Mouse (Mus musculus) heart, postnatal 14 days (tissue): ENCODE measurements around the gene Homez. TPM values are rescaled to one million over a fixed set of nuclear protein-coding genes. Genes with fewer than 3 reads are reported as not detected.

ENCODE experiments used
- DNase-seq, 2 experiments: peaks; one replicate each; pipeline ENCODE4 v3.0.0; 2021 to 2022
- intact Hi-C: fragments of 180-260 bp; cut with DNase I; formaldehyde crosslinking; loops from one replicate; pipeline ENCODE4 v1.15.1; 2025
- total RNA-seq, 2 experiments: library from RNA; stranded (reverse); gene quantifications; 2 replicates each; pipeline ENCODE4 v1.2.3; 2021

The Homez gene
- total RNA-seq, 2 experiments from 2014 or later, result 6.7 to 8.6 TPM

GRCm38 (mm10) chr14:54875844-54876538, 5.2 kb upstream of the Homez start:
- intact Hi-C loops, result no loop called here
- DNase-seq, result no peak

DNA sequence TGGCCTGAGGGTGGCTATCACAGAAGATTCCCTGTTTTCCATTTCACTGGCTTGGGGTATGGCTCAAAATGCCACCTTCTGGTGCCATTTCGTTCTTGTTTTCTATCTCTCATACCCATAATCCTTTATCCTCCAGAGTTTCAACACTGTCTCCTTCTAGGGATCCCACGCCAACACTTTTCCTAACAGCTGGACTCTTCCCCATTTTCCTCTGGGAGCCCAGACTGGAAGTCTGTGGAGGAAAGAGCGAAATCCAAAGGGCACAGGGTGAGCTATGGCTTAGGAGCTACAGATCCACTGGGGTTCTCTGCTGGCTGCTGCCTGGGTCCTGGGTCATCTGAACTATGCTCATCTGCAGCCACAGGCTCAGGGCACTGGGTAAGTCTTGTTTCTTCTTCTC, 3.4 kb upstream of the Homez start:
- intact Hi-C loops, result no loop called here
- DNase-seq, result no peak

GRCm38 (mm10) chr14:54868026-54868425, 2.7 kb downstream of the Homez start:
- no peak for DNase-seq
- intact Hi-C loops, result loop anchor here (10.0 kb wide), 1 partner anchor 227 kb away; the partner anchor contains the start of genes Thtpa and Zfhx2

GRCm38 (mm10) chr14:54866936-54867335, 3.8 kb downstream of the Homez start:
- intact Hi-C loops, result loop anchor here (10.0 kb wide), 1 partner anchor 228 kb away; the partner anchor contains the start of genes Thtpa and Zfhx2
- DNase-seq, result no peak

GRCm38 (mm10) chr14:54866268-54866667, 4.5 kb downstream of the Homez start:
- intact Hi-C loops, result loop anchor here (10.0 kb wide), 1 partner anchor 229 kb away; the partner anchor contains the start of genes Thtpa and Zfhx2
- no peak for DNase-seq

- intact Hi-C loops, result loop anchor here (10.0 kb wide), 1 partner anchor 229 kb away; the partner anchor contains the start of genes Thtpa and Zfhx2
- no peak for DNase-seq
These were observed 5.1 kb downstream of the Homez start for GRCm38 (mm10) chr14:54865626-54866025.

GRCm38 (mm10) chr14:54864313-54865036, 6.3 kb downstream of the Homez start:
- no peak for DNase-seq
- intact Hi-C loops, result loop anchor here (5.0 to 10.0 kb wide), 2 partner anchors 152 to 230 kb away; partner anchors contain the start of genes Cebpe, Thtpa and Zfhx2

DNA sequence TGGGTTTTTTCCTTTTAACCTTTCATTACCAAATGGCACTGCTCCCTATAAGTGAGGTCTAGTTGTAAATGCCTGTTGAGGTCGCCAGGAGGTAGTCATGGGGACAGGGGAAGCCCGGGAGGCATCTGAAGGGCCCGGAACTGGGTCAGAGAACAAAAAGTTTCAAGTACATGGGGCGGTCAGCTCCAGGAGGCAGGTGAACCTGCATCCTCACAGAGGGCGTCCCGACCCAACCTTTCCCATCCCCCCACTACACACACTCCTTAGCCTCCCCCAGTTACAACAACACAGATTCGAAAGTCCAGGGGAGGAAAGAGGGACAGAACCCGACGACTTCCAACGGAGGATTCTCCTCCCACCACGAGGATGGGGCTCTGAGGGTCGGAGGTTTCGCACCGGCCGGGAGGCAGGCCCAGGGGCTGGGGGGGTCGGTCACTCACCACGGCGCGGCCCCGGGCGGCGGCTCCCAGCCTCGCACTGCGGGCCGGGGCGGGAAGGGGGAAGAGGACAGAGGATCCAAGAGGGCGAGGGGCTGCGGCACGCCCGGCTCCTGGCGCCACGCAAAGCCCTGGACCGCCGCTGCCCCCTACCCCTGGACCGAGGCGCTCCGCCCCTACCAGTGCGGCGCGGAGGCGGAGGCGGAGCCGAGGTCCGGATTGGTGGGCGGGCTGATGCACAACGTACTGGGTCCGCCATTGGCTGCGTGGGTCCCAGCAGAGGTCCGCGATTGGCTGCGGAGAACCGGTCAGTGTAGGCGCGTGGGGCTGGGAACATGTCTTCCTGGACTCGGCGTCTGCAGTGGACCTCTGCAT, 7.1 kb downstream of the Homez start:
- intact Hi-C loops, result loop anchor here (5.0 to 10.0 kb wide), 2 partner anchors 151 to 231 kb away; partner anchors contain the start of genes Cebpe, Thtpa and Zfhx2
- peak; percentile 92 for DNase-seq

DNA sequence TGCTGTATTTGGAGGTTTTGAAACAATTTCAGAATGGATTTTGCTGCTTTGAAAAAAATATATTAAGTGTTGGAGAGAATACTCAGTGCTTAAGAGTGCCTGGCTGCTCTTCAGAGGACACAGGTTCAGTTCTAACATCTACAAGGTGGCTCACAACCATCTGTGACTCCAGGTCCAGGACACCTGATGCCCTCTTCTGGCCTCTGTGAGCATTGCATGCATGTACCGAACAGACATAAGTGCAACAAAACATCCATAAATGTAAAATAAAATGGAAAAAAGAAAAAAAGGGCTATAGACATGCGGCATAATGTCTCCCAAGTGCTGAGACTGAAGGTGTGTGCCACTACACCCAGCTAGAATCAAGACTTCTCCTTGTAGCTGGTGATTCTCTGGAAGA, 10.2 kb downstream of the Homez start:
- DNase-seq, result peak; percentile 52 to 71
- intact Hi-C loops, result loop anchor here (5.0 to 10.0 kb wide), 2 partner anchors 148 to 234 kb away; partner anchors contain the start of genes Cebpe, Thtpa and Zfhx2

GRCm38 (mm10) chr14:54857891-54858290, 12.9 kb downstream of the Homez start:
- DNase-seq, result no peak
- intact Hi-C loops, result no loop called here

GRCm38 (mm10) chr14:54856703-54857102, 14.1 kb downstream of the Homez start:
- no peak for DNase-seq
- intact Hi-C loops, result no loop called here

DNA sequence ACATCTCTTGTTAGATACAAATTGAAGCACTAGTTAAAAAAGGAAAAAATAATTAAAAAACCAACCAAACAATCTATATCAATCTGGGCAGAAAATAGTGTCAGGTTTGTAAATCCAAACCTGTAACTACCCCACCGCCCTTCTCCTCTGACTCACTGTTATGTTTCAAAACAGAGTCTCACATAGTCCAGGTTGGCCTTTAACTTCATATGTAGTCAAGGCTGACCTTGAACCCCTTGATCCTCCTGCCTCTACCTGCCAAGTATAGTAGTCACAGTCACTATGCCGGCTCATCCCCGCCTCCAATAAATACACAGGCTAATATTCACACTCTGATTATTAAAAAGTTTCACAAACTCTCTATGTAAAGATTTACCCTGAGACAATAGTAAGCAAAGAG, 15.0 kb downstream of the Homez start:
- DNase-seq, result no peak
- intact Hi-C loops, result no loop called here

- DNase-seq, result no peak
- intact Hi-C loops, result loop anchor here (2.0 to 5.0 kb wide), 2 partner anchors 171 to 254 kb away; partner anchors contain the start of gene Ngdn
These were observed 27.3 kb downstream of the Homez start for GRCm38 (mm10) chr14:54843461-54843860.

DNA sequence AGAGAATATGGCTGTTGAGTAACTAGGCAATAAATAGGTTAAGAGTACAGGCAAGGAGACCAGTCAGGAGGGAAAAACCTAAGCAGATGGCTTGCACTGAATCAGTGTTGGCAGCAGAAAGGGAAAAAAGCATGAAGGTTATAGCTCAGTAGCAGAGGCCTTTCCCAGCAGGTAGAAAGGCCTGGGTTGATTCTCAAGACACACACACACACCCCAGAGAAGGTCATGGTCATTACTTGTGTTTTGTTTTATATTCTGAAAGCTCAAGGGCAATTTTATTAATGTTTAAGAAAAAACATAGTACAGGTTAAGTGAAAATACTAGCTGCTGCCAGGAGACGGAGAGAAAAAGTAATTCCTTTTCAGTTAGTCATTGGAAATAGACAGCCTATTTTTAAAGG, 47.0 kb downstream of the Homez start:
- intact Hi-C loops, result no loop called here
- no peak for DNase-seq

DNA sequence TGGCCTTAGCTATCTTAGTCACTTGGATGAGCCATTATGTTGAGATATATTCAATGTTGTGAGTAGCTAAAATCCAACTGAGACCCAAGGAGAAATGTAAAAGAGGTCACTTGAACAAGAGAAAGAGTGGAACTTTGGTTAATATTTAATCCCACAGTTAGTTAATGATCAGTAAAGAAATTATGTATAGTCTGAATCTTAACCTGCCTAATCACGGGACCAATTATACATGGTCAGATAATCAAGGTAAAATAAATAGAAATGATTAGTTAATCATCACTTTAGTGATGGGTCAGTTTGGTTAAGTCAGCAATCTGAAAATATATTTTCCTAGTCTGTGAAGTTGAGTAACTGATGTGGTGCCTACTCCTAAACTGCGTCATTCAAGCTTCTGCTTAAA, 48.5 kb downstream of the Homez start:
- DNase-seq, result no peak
- intact Hi-C loops, result no loop called here

DNA sequence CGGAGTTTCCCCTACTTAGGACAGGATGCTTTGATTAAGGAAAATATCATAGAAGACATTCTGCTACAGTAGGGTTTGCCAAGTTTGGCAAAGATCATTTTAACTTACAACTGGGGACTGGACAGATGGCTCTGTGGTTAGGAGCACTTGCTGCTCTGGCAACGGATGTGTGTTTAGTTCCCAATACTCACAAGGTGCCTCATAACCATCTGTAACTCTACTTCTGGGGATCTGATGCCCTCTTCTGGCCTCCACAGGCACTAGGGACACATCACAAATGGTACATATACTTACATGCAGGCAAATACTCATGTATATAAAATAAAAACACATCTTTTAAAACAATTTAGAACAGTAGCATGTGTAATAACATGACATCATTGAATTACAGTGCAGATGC, 53.0 kb downstream of the Homez start:
- intact Hi-C loops, result loop anchor here (1.0 kb wide), 1 partner anchor 103 kb away; no protein-coding TSS in a partner anchor
- DNase-seq, result peak; percentile 11 to 29

- intact Hi-C loops, result no loop called here
- DNase-seq, result no peak
These were observed 55.0 kb downstream of the Homez start for GRCm38 (mm10) chr14:54815737-54816136.

DNA sequence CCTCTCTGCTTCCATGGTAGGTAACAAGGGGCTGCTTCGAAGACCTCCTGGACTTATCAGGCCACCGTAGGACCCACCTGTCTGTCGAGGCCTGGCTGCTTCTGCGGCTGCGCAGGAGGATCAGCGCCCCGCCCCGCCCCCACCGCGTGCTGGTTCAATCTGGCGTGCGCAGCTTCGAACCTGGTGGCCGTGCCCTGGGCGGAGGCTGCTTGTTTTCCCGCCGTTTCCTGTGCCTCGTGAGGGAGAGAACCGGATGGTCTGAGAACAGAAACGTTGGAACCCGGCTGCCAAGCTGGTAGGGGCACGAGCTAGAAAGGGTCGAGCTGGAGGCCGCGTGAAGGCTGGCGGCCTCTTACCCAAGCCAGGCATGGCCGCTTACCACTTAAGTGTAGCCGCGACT, 56.8 kb downstream of the Homez start, which contains the start of gene Rnf212b:
Gene Rnf212b, plus strand, starts transcription at position 151 of the 400 bp plus-strand sequence.
- no peak for DNase-seq
- intact Hi-C loops, result no loop called here

DNA sequence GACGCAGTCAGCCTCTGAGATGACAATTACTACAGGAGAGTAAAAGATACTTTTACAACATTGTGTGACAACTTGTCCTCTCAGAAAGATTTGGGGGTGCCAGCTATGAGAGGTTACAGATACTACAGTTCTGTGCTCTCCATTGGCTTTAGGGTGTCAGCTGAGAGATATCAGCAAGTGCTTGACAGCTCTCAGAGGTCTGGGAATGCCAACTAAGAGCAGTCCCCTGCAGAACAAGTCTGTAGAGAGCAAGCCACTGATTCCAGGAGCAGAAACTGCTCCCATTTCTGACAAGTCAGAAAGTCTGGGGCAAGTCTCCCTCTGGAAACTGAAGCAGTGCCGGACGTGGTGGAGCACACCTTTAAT, 61.1 kb downstream of the Homez start:
- DNase-seq, result peak in 1 of 2 experiments; percentile 10
- intact Hi-C loops, result no loop called here
